Mouse (Mus musculus) forebrain, embryonic 11.5 days (tissue): ENCODE measurements around the gene Nav2. TPM values are rescaled to one million over a fixed set of nuclear protein-coding genes. Genes with fewer than 3 reads are reported as not detected.
A peak's percentile ranks its signal among the peaks of the same experiment; 100 is the strongest.

Experiments
- ATAC-seq: fragments of 200-750 bp; cut with Nextera tagmentation; replicated peaks from 2 replicates; pipeline ENCODE4 v1.8.0; 2017; ENCODE audit warnings: moderate TSS enrichment; ENCODE audit not compliant: low FRiP score
- DNase-seq: peaks from one replicate; pipeline ENCODE4 v3.0.0-alpha.2; 2017; ENCODE audit warnings: low spot score
- H3K27ac ChIP-seq: fragments of 300-500 bp; sonication (generic); 2 replicates; pipeline ENCODE4 v1.5.1; 2014; ENCODE audit warnings: low read depth, low read length
- H3K27me3 ChIP-seq: fragments of 300-500 bp; sonication (generic); 2 replicates; pipeline ENCODE4 v1.6.1; 2014; ENCODE audit warnings: mild to moderate bottlenecking, low read length, mixed read lengths; ENCODE audit not compliant: control insufficient read depth, insufficient read depth
- H3K36me3 ChIP-seq: fragments of 300-500 bp; sonication (generic); 2 replicates; pipeline ENCODE4 v1.6.1; 2014; ENCODE audit warnings: mild to moderate bottlenecking, low read length, moderate library complexity, mixed read lengths; ENCODE audit not compliant: control insufficient read depth, insufficient read depth
- H3K4me1 ChIP-seq: fragments of 300-500 bp; sonication (generic); replicated peaks from 2 replicates; pipeline ENCODE4 v1.6.1; 2014; ENCODE audit warnings: low read length, mixed read lengths; ENCODE audit not compliant: control insufficient read depth, insufficient read depth
- H3K4me2 ChIP-seq: fragments of 300-500 bp; sonication (generic); 2 replicates; pipeline ENCODE4 v1.6.1; 2014; ENCODE audit warnings: low read depth, mild to moderate bottlenecking, low read length, moderate library complexity, mixed read lengths; ENCODE audit not compliant: severe bottlenecking
- H3K4me3 ChIP-seq: fragments of 300-500 bp; sonication (generic); 2 replicates; pipeline ENCODE4 v1.5.1; 2014; ENCODE audit warnings: low read depth, low read length
- H3K9ac ChIP-seq: fragments of 300-500 bp; sonication (generic); 2 replicates; pipeline ENCODE4 v1.6.1; 2014; ENCODE audit warnings: low read length
- H3K9me3 ChIP-seq: fragments of 300-500 bp; sonication (generic); 2 replicates; pipeline ENCODE4 v1.6.1; 2016; ENCODE audit warnings: low read length, mixed read lengths; ENCODE audit not compliant: control insufficient read depth
- WGBS: fragments of 180-500 bp; shearing (Covaris S2); extraction: QIAGEN DNeasy Blood & Tissue Kit; methylation state at CpG from one replicate; pipeline ENCODE4 v1.1.7; 2014; 5-methylcytosine and 5-hydroxymethylcytosine counted together
- polyA plus RNA-seq: library from polyadenylated mRNA; unstranded; fragments of >200 nt; fragmentation: Nextera tagmentation; extraction: Ambion mirVana; gene quantifications from 2 replicates; pipeline ENCODE4 v1.2.1, GENCODE M21; 2014

Gene Nav2
- polyA plus RNA-seq, 1 experiment from 2014 or later = 7.2 TPM

GRCm38 (mm10) chr7:49471278-49471677 is 562.8 kb downstream of the Nav2 start:
- peak; percentile 69 for DNase-seq
- no peak overlapping the region for H3K4me2 ChIP-seq
- 59% methylated on average over 3 of the region's 3 CpGs for WGBS

GRCm38 (mm10) chr7:49475282-49475681 is 566.8 kb downstream of the Nav2 start:
- 86% methylated on average over 6 of the region's 6 CpGs for WGBS
- no peak overlapping the region for H3K4me3 ChIP-seq

More at GRCm38 (mm10) chr7:49471278-49471677, 562.8 kb downstream of the Nav2 start:
- Histone ChIP-seq H3K27me3 (no peaks in the 10 kb centered on the region), H3K27ac (no peak overlapping the region), H3K4me3 (no peak overlapping the region), H3K9me3 (no peaks in the 10 kb centered on the region), H3K9ac (no peak overlapping the region), H3K36me3 (no peaks in the 10 kb centered on the region), H3K4me1 (no peaks in the 10 kb centered on the region)
- ATAC-seq = no peak

DNA sequence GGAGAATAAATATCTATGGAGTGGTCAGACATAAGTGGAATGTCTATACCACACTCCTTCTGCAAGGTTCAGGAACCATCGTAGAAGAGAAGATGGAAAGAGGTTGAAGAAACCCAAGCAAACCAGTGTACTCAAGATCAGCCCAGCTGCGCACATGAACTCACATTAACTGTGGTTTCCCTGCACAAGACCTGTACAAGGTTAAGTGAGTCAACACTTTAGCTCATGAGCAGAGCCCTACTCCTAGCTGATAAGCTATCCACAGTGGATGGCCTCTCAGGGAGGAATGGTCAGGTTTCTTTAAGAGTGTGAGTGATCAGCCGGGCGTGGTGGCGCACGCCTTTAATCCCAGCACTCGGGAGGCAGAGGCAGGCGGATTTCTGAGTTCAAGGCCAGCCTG is 567.6 kb downstream of the Nav2 start:
- Histone ChIP-seq H3K36me3 (no peaks in the 10 kb centered on the region), H3K4me3 (no peak overlapping the region)

More at GRCm38 (mm10) chr7:49475282-49475681, 566.8 kb downstream of the Nav2 start:
- Histone ChIP-seq H3K27me3 (no peaks in the 10 kb centered on the region), H3K4me2 (no peak overlapping the region), H3K4me1 (no peaks in the 10 kb centered on the region), H3K9ac (no peak overlapping the region), H3K9me3 (no peaks in the 10 kb centered on the region), H3K27ac (no peak overlapping the region), H3K36me3 (no peaks in the 10 kb centered on the region)
- no peak for ATAC-seq
- no peak for DNase-seq

GRCm38 (mm10) chr7:49476666-49477065 is 568.1 kb downstream of the Nav2 start:
- no peaks in the 10 kb centered on the region for H3K9me3 ChIP-seq
- H3K4me3 ChIP-seq = no peak overlapping the region
- no peaks in the 10 kb centered on the region for H3K4me1 ChIP-seq
- ATAC-seq (no peak), DNase-seq (peak; percentile 71)
- 67% methylated on average over 5 of the region's 5 CpGs for WGBS
- H3K4me2 ChIP-seq = no peak overlapping the region
- no peaks in the 10 kb centered on the region for H3K27me3 ChIP-seq
- H3K9ac ChIP-seq = no peak overlapping the region
- no peak overlapping the region for H3K27ac ChIP-seq
- no peaks in the 10 kb centered on the region for H3K36me3 ChIP-seq

More for the DNA sequence above, 567.6 kb downstream of the Nav2 start:
- Histone ChIP-seq H3K9ac (no peak overlapping the region), H3K4me1 (no peaks in the 10 kb centered on the region), H3K4me2 (no peak overlapping the region), H3K27me3 (no peaks in the 10 kb centered on the region), H3K9me3 (no peaks in the 10 kb centered on the region), H3K27ac (no peak overlapping the region)
- no peak for DNase-seq
- ATAC-seq = no peak
- WGBS = 94% methylated on average over 8 of the region's 8 CpGs

GRCm38 (mm10) chr7:49477076-49477975 is 568.8 kb downstream of the Nav2 start:
- DNase-seq (no peak), ATAC-seq (no peak)
- WGBS = 88% methylated on average over 9 of the region's 9 CpGs

GRCm38 (mm10) chr7:49477976-49478349 is 569.4 kb downstream of the Nav2 start:
- 73% methylated on average over 7 of the region's 7 CpGs for WGBS
- Histone ChIP-seq H3K27ac (no peak overlapping the region), H3K9me3 (no peaks in the 10 kb centered on the region), H3K9ac (no peak overlapping the region), H3K4me3 (no peak overlapping the region), H3K36me3 (no peaks in the 10 kb centered on the region), H3K4me1 (no peaks in the 10 kb centered on the region), H3K27me3 (no peaks in the 10 kb centered on the region; the same call in 1 of the 2 replicates), H3K4me2 (no peak overlapping the region)
- DNase-seq (no peak), ATAC-seq (no peak)

More at GRCm38 (mm10) chr7:49477076-49477975, 568.8 kb downstream of the Nav2 start:
- Histone ChIP-seq H3K9ac (no peak overlapping the region), H3K27me3 (no peaks in the 10 kb centered on the region; the same call in 1 of the 2 replicates), H3K9me3 (no peaks in the 10 kb centered on the region), H3K4me2 (no peak overlapping the region), H3K36me3 (no peaks in the 10 kb centered on the region), H3K4me3 (no peak overlapping the region), H3K4me1 (no peaks in the 10 kb centered on the region), H3K27ac (no peak overlapping the region)

- Histone ChIP-seq H3K9me3 (no peaks in the 10 kb centered on the region), H3K4me3 (no peak overlapping the region), H3K27ac (no peak overlapping the region), H3K36me3 (no peaks in the 10 kb centered on the region), H3K4me2 (no peak overlapping the region), H3K9ac (no peak overlapping the region), H3K27me3 (peaks cover 7% of the 10 kb centered on the region), H3K4me1 (no peaks in the 10 kb centered on the region)
- WGBS = 87% methylated on average over 4 of the region's 4 CpGs
- ATAC-seq (no peak), DNase-seq (no peak)
These were observed 570.4 kb downstream of the Nav2 start for GRCm38 (mm10) chr7:49478886-49479285.

- H3K4me2 ChIP-seq = no peak overlapping the region
- ATAC-seq (no peak), DNase-seq (no peak)
- H3K36me3 ChIP-seq = no peaks in the 10 kb centered on the region
- H3K9me3 ChIP-seq = no peaks in the 10 kb centered on the region
- no peak overlapping the region for H3K9ac ChIP-seq
- H3K27ac ChIP-seq = no peak overlapping the region
- H3K4me1 ChIP-seq = peaks cover 11% of the 10 kb centered on the region
- H3K4me3 ChIP-seq = no peak overlapping the region
- 57% methylated on average over 8 of the region's 8 CpGs for WGBS
- H3K27me3 ChIP-seq = peaks cover 9% of the 10 kb centered on the region
These were observed 572.4 kb downstream of the Nav2 start for GRCm38 (mm10) chr7:49480962-49481361.
